Mouse (Mus musculus) lung, embryonic 15.5 days (tissue): ENCODE measurements around the gene Rph3a. TPM values are rescaled to one million over a fixed set of nuclear protein-coding genes. Genes with fewer than 3 reads are reported as not detected.
"Not testable (repeated sequence)": the region's sequence is repeated elsewhere in the genome, so short reads cannot be mapped to it uniquely, and the experiment has no call there.

ENCODE experiments used
- ATAC-seq: fragments of 200-750 bp; cut with Nextera tagmentation; 2 replicates; pipeline ENCODE4 v1.8.0; 2017; ENCODE audit warnings: moderate number of reproducible peaks, borderline replicate concordance; ENCODE audit not compliant: low FRiP score, low TSS enrichment; ENCODE audit errors: extremely low read depth
- H3K27ac ChIP-seq: fragments of 300-500 bp; sonication (generic); 2 replicates; pipeline ENCODE4 v1.5.1; 2015; ENCODE audit warnings: moderate library complexity, mild to moderate bottlenecking, inconsistent platforms
- H3K27me3 ChIP-seq: fragments of 300-500 bp; sonication (generic); 2 replicates; pipeline ENCODE4 v1.6.1; 2015; ENCODE audit warnings: inconsistent platforms
- H3K36me3 ChIP-seq: fragments of 300-500 bp; sonication (generic); 2 replicates; pipeline ENCODE4 v1.6.1; 2015; ENCODE audit warnings: inconsistent platforms
- H3K4me1 ChIP-seq: fragments of 300-500 bp; sonication (generic); 2 replicates; pipeline ENCODE4 v1.6.1; 2015; ENCODE audit warnings: inconsistent platforms
- H3K4me2 ChIP-seq: fragments of 300-500 bp; sonication (generic); 2 replicates; pipeline ENCODE4 v1.6.1; 2015; ENCODE audit warnings: inconsistent platforms, mild to moderate bottlenecking, moderate library complexity
- H3K4me3 ChIP-seq: fragments of 300-500 bp; sonication (generic); 2 replicates; pipeline ENCODE4 v1.5.1; 2015; ENCODE audit warnings: mild to moderate bottlenecking, inconsistent platforms
- H3K9ac ChIP-seq: fragments of 300-500 bp; sonication (generic); 2 replicates; pipeline ENCODE4 v1.6.1; 2015; ENCODE audit warnings: inconsistent platforms
- H3K9me3 ChIP-seq: fragments of 300-500 bp; sonication (generic); 2 replicates; pipeline ENCODE4 v1.6.1; 2016; ENCODE audit warnings: inconsistent platforms
- WGBS: fragments of 180-500 bp; shearing (Covaris S2); methylation state at CpG from one replicate; pipeline ENCODE4 v1.1.7; 2015; 5-methylcytosine and 5-hydroxymethylcytosine counted together
- polyA plus RNA-seq: library from polyadenylated mRNA; unstranded; fragments of >200 nt; fragmentation: Nextera tagmentation; extraction: Ambion mirVana; gene quantifications from 2 replicates; pipeline ENCODE4 v1.2.1, GENCODE M21; 2015

The Rph3a gene
- polyA plus RNA-seq, 1 experiment from 2014 or later = 0.07 TPM

- Histone ChIP-seq H3K4me1 (no peaks in the 10 kb centered on the region), H3K4me3 (no peak overlapping the region), H3K9ac (no peak overlapping the region), H3K27ac (no peak overlapping the region), H3K9me3 (no peaks in the 10 kb centered on the region), H3K36me3 (no peaks in the 10 kb centered on the region), H3K27me3 (no peaks in the 10 kb centered on the region), H3K4me2 (no peak overlapping the region)
- ATAC-seq = no peak
- WGBS = 22% methylated on average over 5 of the region's 5 CpGs
Measured at GRCm38 (mm10) chr5:120933966-120934365, 75.9 kb downstream of the Rph3a start.

- Histone ChIP-seq H3K9me3 (no peaks in the 10 kb centered on the region), H3K27ac (no peak overlapping the region), H3K4me3 (no peak overlapping the region), H3K4me2 (no peak overlapping the region), H3K9ac (no peak overlapping the region), H3K27me3 (no peaks in the 10 kb centered on the region), H3K36me3 (no peaks in the 10 kb centered on the region), H3K4me1 (no peaks in the 10 kb centered on the region)
- 0% methylated on average over 1 of the region's 1 CpGs for WGBS
- ATAC-seq = no peak
Measured at GRCm38 (mm10) chr5:120927036-120927435, 82.9 kb downstream of the Rph3a start.

GRCm38 (mm10) chr5:120926311-120926710, 83.6 kb downstream of the Rph3a start:
- H3K9ac ChIP-seq, H3K27me3 ChIP-seq, ATAC-seq, H3K4me1 ChIP-seq, H3K36me3 ChIP-seq, H3K4me2 ChIP-seq, H3K9me3 ChIP-seq, H3K27ac ChIP-seq, H3K4me3 ChIP-seq: not testable (repeated sequence)
- WGBS = 35% methylated on average over 2 of the region's 2 CpGs

- H3K27me3 ChIP-seq, H3K4me1 ChIP-seq, H3K9me3 ChIP-seq, H3K27ac ChIP-seq, H3K36me3 ChIP-seq, ATAC-seq, H3K9ac ChIP-seq, H3K4me2 ChIP-seq, H3K4me3 ChIP-seq: not testable (repeated sequence)
- WGBS = 69% methylated on average over 4 of the region's 4 CpGs
Measured at GRCm38 (mm10) chr5:120924520-120924919, 85.4 kb downstream of the Rph3a start.

- 47% methylated on average over 4 of the region's 4 CpGs for WGBS
- H3K27me3 ChIP-seq = no peaks in the 10 kb centered on the region
- H3K4me3 ChIP-seq = no peak overlapping the region
- no peaks in the 10 kb centered on the region for H3K36me3 ChIP-seq
- H3K4me2 ChIP-seq = no peak overlapping the region
- no peak overlapping the region for H3K27ac ChIP-seq
- H3K9ac ChIP-seq = no peak overlapping the region
- no peaks in the 10 kb centered on the region for H3K9me3 ChIP-seq
- no peaks in the 10 kb centered on the region for H3K4me1 ChIP-seq
- no peak for ATAC-seq
Measured at GRCm38 (mm10) chr5:120923969-120924368, 85.9 kb downstream of the Rph3a start.

- no peak overlapping the region for H3K4me2 ChIP-seq
- H3K9me3 ChIP-seq = no peaks in the 10 kb centered on the region
- H3K27ac ChIP-seq = no peak overlapping the region
- no peak overlapping the region for H3K9ac ChIP-seq
- H3K36me3 ChIP-seq = no peaks in the 10 kb centered on the region
- H3K4me3 ChIP-seq = no peak overlapping the region
- 72% methylated on average over 3 of the region's 3 CpGs for WGBS
- no peaks in the 10 kb centered on the region for H3K4me1 ChIP-seq
- no peak for ATAC-seq
- H3K27me3 ChIP-seq = no peaks in the 10 kb centered on the region
Measured at GRCm38 (mm10) chr5:120920296-120920695, 89.6 kb downstream of the Rph3a start.

GRCm38 (mm10) chr5:120919156-120919935, 90.5 kb downstream of the Rph3a start:
- not testable (repeated sequence) for ATAC-seq
- 61% methylated on average over 2 of the region's 2 CpGs for WGBS

GRCm38 (mm10) chr5:120914204-120914603, 95.7 kb downstream of the Rph3a start, which contains the start of gene Oas1d:
TSS of gene Oas1d (plus strand) at chr5:120914536.
- H3K4me3 ChIP-seq, H3K36me3 ChIP-seq, H3K9ac ChIP-seq, H3K4me2 ChIP-seq, H3K27ac ChIP-seq, ATAC-seq, H3K4me1 ChIP-seq, H3K27me3 ChIP-seq, H3K9me3 ChIP-seq: not testable (repeated sequence)
- 34% methylated on average over 8 of the region's 8 CpGs for WGBS

More at GRCm38 (mm10) chr5:120919156-120919935, 90.5 kb downstream of the Rph3a start:
- H3K9me3 ChIP-seq, H3K4me2 ChIP-seq, H3K9ac ChIP-seq, H3K27me3 ChIP-seq, H3K4me3 ChIP-seq, H3K36me3 ChIP-seq, H3K27ac ChIP-seq, H3K4me1 ChIP-seq: not testable (repeated sequence)

GRCm38 (mm10) chr5:120908196-120908920, 101.5 kb downstream of the Rph3a start:
- 45% methylated on average over 7 of the region's 7 CpGs for WGBS
- Histone ChIP-seq H3K27me3 (no peaks in the 10 kb centered on the region), H3K9ac (no peak overlapping the region), H3K27ac (no peak overlapping the region), H3K4me1 (no peaks in the 10 kb centered on the region), H3K9me3 (no peaks in the 10 kb centered on the region), H3K4me2 (no peak overlapping the region), H3K4me3 (no peak overlapping the region), H3K36me3 (no peaks in the 10 kb centered on the region)
- no peak for ATAC-seq

GRCm38 (mm10) chr5:120906791-120907733, 102.8 kb downstream of the Rph3a start, which contains the start of gene Oas1a:
TSS of gene Oas1a (minus strand) at chr5:120907521.
- not testable (repeated sequence) for H3K4me1 ChIP-seq
- WGBS = 31% methylated on average over 9 of the region's 12 CpGs

GRCm38 (mm10) chr5:120902056-120902455, 107.8 kb downstream of the Rph3a start:
- Histone ChIP-seq H3K9me3 (no peaks in the 10 kb centered on the region), H3K4me2 (no peak overlapping the region), H3K4me1 (no peaks in the 10 kb centered on the region), H3K27me3 (no peaks in the 10 kb centered on the region), H3K9ac (no peak overlapping the region), H3K27ac (no peak overlapping the region), H3K36me3 (no peaks in the 10 kb centered on the region), H3K4me3 (no peak overlapping the region)
- 91% methylated on average over 5 of the region's 5 CpGs for WGBS
- no peak for ATAC-seq

More at GRCm38 (mm10) chr5:120906791-120907733, 102.8 kb downstream of the Rph3a start, which contains the start of gene Oas1a:
- H3K36me3 ChIP-seq, H3K27me3 ChIP-seq, ATAC-seq, H3K27ac ChIP-seq, H3K9ac ChIP-seq, H3K4me2 ChIP-seq, H3K9me3 ChIP-seq, H3K4me3 ChIP-seq: not testable (repeated sequence)
